Mouse (Mus musculus) liver, adult 2 months (tissue): ENCODE data around the gene Mex3b.

ENCODE experiments used
- CTCF ChIP-seq: fragments of 200-500 bp; IDR thresholded peaks from 2 replicates; pipeline ENCODE4 v1.5.1; 2011; ENCODE audit warnings: low read depth, low read length, control low read depth
- POLR2A ChIP-seq: fragments of 200-500 bp; IDR thresholded peaks from 2 replicates; pipeline ENCODE4 v1.6.1; 2011; ENCODE audit warnings: low read length, control low read depth; ENCODE audit not compliant: insufficient read depth; ENCODE audit errors: extremely low read depth

DNA sequence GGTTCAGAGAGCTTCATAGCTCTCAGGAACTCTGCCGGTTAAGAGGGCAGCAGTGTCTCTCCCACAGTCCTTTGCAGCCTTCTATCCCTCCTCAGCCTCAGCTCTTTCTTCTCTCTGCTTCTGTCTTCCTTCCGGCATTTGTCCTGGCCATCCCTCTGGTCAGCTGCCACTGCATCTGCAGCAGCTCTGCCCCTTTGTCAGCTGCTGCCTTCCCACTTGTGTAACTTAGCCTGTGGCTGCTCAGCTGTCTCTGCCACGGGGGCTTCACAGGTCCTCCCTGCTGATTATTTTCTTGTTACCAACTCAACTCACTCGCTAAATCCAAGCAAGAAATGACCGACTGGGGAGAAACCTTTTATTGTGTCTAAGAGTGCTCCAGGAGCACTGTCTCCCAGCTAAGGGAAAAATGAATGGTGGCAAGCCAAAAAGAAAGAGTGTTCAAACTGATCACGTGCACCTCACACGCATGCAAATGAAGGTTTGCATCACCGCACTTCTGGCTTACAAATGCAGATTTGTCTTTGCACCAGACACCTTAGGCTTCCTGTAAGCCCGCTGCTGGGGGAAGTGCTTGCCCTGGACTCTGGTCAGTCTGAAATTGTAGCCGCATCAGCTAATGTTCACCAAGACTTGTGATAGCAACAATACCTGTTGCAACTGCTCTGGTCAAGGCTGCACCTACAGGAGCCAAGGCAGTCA is 24.8 kb upstream of the Mex3b start:
- TF ChIP-seq POLR2A (no peak), CTCF (no peak)
